Mouse (Mus musculus) embryonic stem cell, embryonic (primary cell): Measurements from ENCODE around the gene Slc16a6.
"Not testable (repeated sequence)": the region's sequence is repeated elsewhere in the genome, so short reads cannot be mapped to it uniquely, and the experiment has no call there.

Source experiments
- CTCF ChIA-PET, 4 experiments: fragments of 300-600 bp in 2 of 4; fragments of 350-600 bp in 2 of 4; sonication (Branson Sonifier 250); formaldehyde crosslinking; loops; one replicate each; lab custom pipeline; 2022; ENCODE audit warnings: inconsistent platforms in 2 of 4; lab: Charles Lee
- POLR2A ChIA-PET, 4 experiments: fragments of 300-600 bp in 2 of 4; fragments of 350-600 bp in 2 of 4; sonication (Branson Sonifier 250); formaldehyde crosslinking; loops; one replicate each; lab custom pipeline; 2022; ENCODE audit warnings: antibody characterized with exemption in 4 of 4, inconsistent platforms in 1 of 4; lab: Charles Lee

The Slc16a6 gene

GRCm38 (mm10) chr11:109492847-109493464 lies 19.6 kb upstream of the Slc16a6 start:
- CTCF ChIA-PET = not testable (repeated sequence)
- POLR2A ChIA-PET = interaction anchor here in 3 of 4 experiments (0.6 to 2.5 kb wide), 5 partner anchors 12 to 1171 kb away, joined by 3 to 8 read pairs (median 3); no protein-coding TSS in a partner anchor

GRCm38 (mm10) chr11:109491844-109492243 lies 18.4 kb upstream of the Slc16a6 start:
- ChIA-PET POLR2A (interaction anchor here in 2 of 4 experiments (0.9 to 2.5 kb wide), 3 partner anchors 9 to 16 kb away, joined by 3 to 8 read pairs (median 4); no protein-coding TSS in a partner anchor), CTCF (interaction anchor here in 1 of 4 experiments (1.1 kb wide), 1 partner anchor 161 kb away, joined by 3 read pairs; no protein-coding TSS in a partner anchor)

- POLR2A ChIA-PET = interaction anchor here in 1 of 4 experiments (1.5 kb wide), 1 partner anchor 13 kb away, joined by 5 read pairs; no protein-coding TSS in a partner anchor
- CTCF ChIA-PET = no interaction called here
These were observed 16.4 kb upstream of the Slc16a6 start for GRCm38 (mm10) chr11:109489763-109490162.

- ChIA-PET CTCF (interaction anchor here in 2 of 4 experiments (0.5 to 0.6 kb wide), 3 partner anchors 13 to 131 kb away, joined by 4 to 5 read pairs (median 5); no protein-coding TSS in a partner anchor), POLR2A (interaction anchor here in 3 of 4 experiments (0.9 to 5.8 kb wide), 4 partner anchors 12 to 13 kb away, joined by 3 to 46 read pairs (median 4); no protein-coding TSS in a partner anchor)
These were observed 14.7 kb upstream of the Slc16a6 start for GRCm38 (mm10) chr11:109487991-109488684.

GRCm38 (mm10) chr11:109487111-109487510 lies 13.7 kb upstream of the Slc16a6 start:
- ChIA-PET POLR2A (interaction anchor here in 2 of 4 experiments (1.4 to 5.8 kb wide), 3 partner anchors 11 to 27 kb away, joined by 3 to 46 read pairs (median 4); no protein-coding TSS in a partner anchor), CTCF (no interaction called here)

GRCm38 (mm10) chr11:109485398-109486045 lies 12.1 kb upstream of the Slc16a6 start:
- POLR2A ChIA-PET = interaction anchor here in 3 of 4 experiments (0.8 to 5.8 kb wide), 4 partner anchors 9 to 98 kb away, joined by 3 to 46 read pairs (median 3); no protein-coding TSS in a partner anchor
- CTCF ChIA-PET = interaction anchor here in 2 of 4 experiments (0.6 to 1.0 kb wide), 2 partner anchors 11 to 376 kb away, joined by 3 to 5 read pairs; no protein-coding TSS in a partner anchor

GRCm38 (mm10) chr11:109480440-109480839 lies 7.0 kb upstream of the Slc16a6 start:
- POLR2A ChIA-PET = interaction anchor here in 3 of 4 experiments (0.8 to 5.1 kb wide), 11 partner anchors 9 to 131 kb away, joined by 3 to 27 read pairs (median 3); partner anchors contain the start of genes Arsg (in 1 of the 3) and Slc16a6 (in 1 of the 3)
- CTCF ChIA-PET = interaction anchor here in 3 of 4 experiments (0.6 to 1.4 kb wide), 5 partner anchors 31 to 190 kb away, joined by 3 to 8 read pairs (median 6); no protein-coding TSS in a partner anchor

- ChIA-PET POLR2A (interaction anchor here (0.6 to 5.1 kb wide), 16 partner anchors 8 to 1122 kb away, joined by 3 to 27 read pairs (median 3); partner anchors contain the start of genes Arsg (in 1 of the 4) and Slc16a6 (in 1 of the 4)), CTCF (interaction anchor here in 2 of 4 experiments (0.6 to 1.0 kb wide), 2 partner anchors 54 to 105 kb away, joined by 3 to 6 read pairs; partner anchors contain the start of gene Amz2 (in 1 of the 2))
These were observed 6.3 kb upstream of the Slc16a6 start for GRCm38 (mm10) chr11:109479575-109480285.

GRCm38 (mm10) chr11:109477606-109478380 lies 4.4 kb upstream of the Slc16a6 start:
- ChIA-PET POLR2A (interaction anchor here in 3 of 4 experiments (0.5 to 4.7 kb wide), 11 partner anchors 9 to 1032 kb away, joined by 3 to 46 read pairs (median 3); partner anchors contain the start of gene Wipi1 (in 1 of the 3)), CTCF (interaction anchor here in 3 of 4 experiments (0.5 to 0.7 kb wide), 4 partner anchors 28 to 383 kb away, joined by 3 to 8 read pairs (median 3); no protein-coding TSS in a partner anchor)

GRCm38 (mm10) chr11:109476653-109477052 lies 3.3 kb upstream of the Slc16a6 start:
- ChIA-PET POLR2A (interaction anchor here (0.6 to 4.7 kb wide), 26 partner anchors 10 to 890 kb away, joined by 3 to 46 read pairs (median 4); partner anchors contain the start of gene Wipi1 (in 1 of the 4)), CTCF (interaction anchor here in 1 of 4 experiments (0.6 to 1.1 kb wide), 4 partner anchors 24 to 1872 kb away, joined by 3 to 7 read pairs (median 4); no protein-coding TSS in a partner anchor)

GRCm38 (mm10) chr11:109476241-109476640 lies 2.8 kb upstream of the Slc16a6 start:
- CTCF ChIA-PET = interaction anchor here in 1 of 4 experiments (0.5 to 1.1 kb wide), 5 partner anchors 25 to 1872 kb away, joined by 3 to 7 read pairs (median 3); no protein-coding TSS in a partner anchor
- POLR2A ChIA-PET = interaction anchor here (0.6 to 4.7 kb wide), 23 partner anchors 10 to 890 kb away, joined by 3 to 46 read pairs (median 4); partner anchors contain the start of gene Wipi1 (in 1 of the 4)

- POLR2A ChIA-PET = interaction anchor here (0.6 to 4.7 kb wide), 19 partner anchors 11 to 891 kb away, joined by 3 to 46 read pairs (median 4); partner anchors contain the start of gene Wipi1 (in 1 of the 4)
- CTCF ChIA-PET = interaction anchor here in 1 of 4 experiments (0.5 to 1.1 kb wide), 2 partner anchors 25 to 146 kb away, joined by 3 read pairs; no protein-coding TSS in a partner anchor
These were observed 2.3 kb upstream of the Slc16a6 start for GRCm38 (mm10) chr11:109475717-109476116.

GRCm38 (mm10) chr11:109474836-109475235 lies 1.4 kb upstream of the Slc16a6 start:
- ChIA-PET CTCF (interaction anchor here in 1 of 4 experiments (0.6 to 0.9 kb wide), 3 partner anchors 11 to 282 kb away, joined by 5 to 6 read pairs (median 5); no protein-coding TSS in a partner anchor), POLR2A (interaction anchor here (0.5 to 4.7 kb wide), 20 partner anchors 12 to 1560 kb away, joined by 3 to 46 read pairs (median 3); partner anchors contain the start of gene Wipi1 (in 1 of the 4))

GRCm38 (mm10) chr11:109474086-109474742 lies 816 bp upstream of the Slc16a6 start:
- ChIA-PET POLR2A (interaction anchor here (0.5 to 4.7 kb wide), 13 partner anchors 12 to 1560 kb away, joined by 3 to 46 read pairs (median 4); partner anchors contain the start of gene Wipi1 (in 1 of the 4)), CTCF (interaction anchor here in 1 of 4 experiments (0.6 to 0.9 kb wide), 2 partner anchors 12 to 13 kb away, joined by 5 read pairs; no protein-coding TSS in a partner anchor)

GRCm38 (mm10) chr11:109472821-109473170 lies 602 bp downstream of the Slc16a6 start:
- POLR2A ChIA-PET = interaction anchor here in 3 of 4 experiments (0.6 to 3.5 kb wide), 8 partner anchors 10 to 1942 kb away, joined by 3 to 27 read pairs (median 4); partner anchors contain the start of gene Wipi1 (in 2 of the 3)
- CTCF ChIA-PET = interaction anchor here in 1 of 4 experiments (0.6 kb wide), 1 partner anchor 27 kb away, joined by 3 read pairs; no protein-coding TSS in a partner anchor
